Mouse (Mus musculus) liver, adult 2 months (tissue): ENCODE measurements around the gene Pyroxd1. TPM values are rescaled to one million over a fixed set of nuclear protein-coding genes. Genes with fewer than 3 reads are reported as not detected.

Experiments
- DNase-seq: peaks from one replicate; pipeline ENCODE4 v3.0.0-alpha.2; 2011; ENCODE audit warnings: low read depth, low spot score; ENCODE audit errors: extremely low read depth
- H3K27ac ChIP-seq: fragments of 200-500 bp; replicated peaks from 2 replicates; pipeline ENCODE4 v1.5.1; 2012; ENCODE audit warnings: low read depth, mild to moderate bottlenecking, control low read depth, inconsistent platforms, low read length; ENCODE audit not compliant: insufficient read depth
- H3K27me3 ChIP-seq: fragments of 200-500 bp; 2 replicates; pipeline ENCODE4 v1.6.1; 2012; ENCODE audit warnings: mild to moderate bottlenecking, moderate library complexity, low read length, inconsistent platforms; ENCODE audit not compliant: control insufficient read depth, insufficient read depth
- H3K36me3 ChIP-seq: fragments of 200-500 bp; 2 replicates; pipeline ENCODE4 v1.6.1; 2012; ENCODE audit warnings: low read length, inconsistent platforms; ENCODE audit not compliant: control insufficient read depth, insufficient read depth
- H3K4me1 ChIP-seq: fragments of 200-500 bp; 2 replicates; pipeline ENCODE4 v1.6.1; 2011; ENCODE audit warnings: low read length; ENCODE audit not compliant: control insufficient read depth, insufficient read depth
- H3K4me3 ChIP-seq: fragments of 200-500 bp; 2 replicates; pipeline ENCODE4 v1.5.1; 2011; ENCODE audit warnings: low read depth, mild to moderate bottlenecking, control low read depth, low read length, moderate library complexity; ENCODE audit not compliant: insufficient read depth
- H3K79me2 ChIP-seq: fragments of 200-500 bp; 2 replicates; pipeline ENCODE4 v1.6.1; 2012; ENCODE audit warnings: inconsistent platforms, mild to moderate bottlenecking, low read length, moderate library complexity; ENCODE audit not compliant: control insufficient read depth, insufficient read depth
- H3K9ac ChIP-seq: fragments of 200-500 bp; 2 replicates; pipeline ENCODE4 v1.6.1; 2012; ENCODE audit warnings: low read depth, mild to moderate bottlenecking, control low read depth, inconsistent platforms, low read length
- CTCF ChIP-seq: fragments of 200-500 bp; IDR thresholded peaks from 2 replicates; pipeline ENCODE4 v1.5.1; 2011; ENCODE audit warnings: low read depth, low read length, control low read depth
- POLR2A ChIP-seq: fragments of 200-500 bp; IDR thresholded peaks from 2 replicates; pipeline ENCODE4 v1.6.1; 2011; ENCODE audit warnings: low read length, control low read depth; ENCODE audit not compliant: insufficient read depth; ENCODE audit errors: extremely low read depth
- WGBS: fragments of 180-500 bp; shearing (Covaris S2); methylation state at CpG from one replicate; pipeline ENCODE4 v1.1.7; 2018; 5-methylcytosine and 5-hydroxymethylcytosine counted together
- polyA plus RNA-seq: library from polyadenylated mRNA; depleted of rRNA; stranded (reverse); fragments of >200 nt; gene quantifications from 2 replicates; pipeline ENCODE4 v1.2.3, GENCODE M21; 2012; rRNA removed
- total RNA-seq: library from RNA; depleted of rRNA; stranded (reverse); fragments of >200 nt; gene quantifications from 2 replicates; pipeline ENCODE4 v1.2.3, GENCODE M21; 2014; rRNA removed

Pyroxd1 gene
- total and polyA plus RNA-seq, 2 experiments: 4.1 to 12.8 TPM

DNA sequence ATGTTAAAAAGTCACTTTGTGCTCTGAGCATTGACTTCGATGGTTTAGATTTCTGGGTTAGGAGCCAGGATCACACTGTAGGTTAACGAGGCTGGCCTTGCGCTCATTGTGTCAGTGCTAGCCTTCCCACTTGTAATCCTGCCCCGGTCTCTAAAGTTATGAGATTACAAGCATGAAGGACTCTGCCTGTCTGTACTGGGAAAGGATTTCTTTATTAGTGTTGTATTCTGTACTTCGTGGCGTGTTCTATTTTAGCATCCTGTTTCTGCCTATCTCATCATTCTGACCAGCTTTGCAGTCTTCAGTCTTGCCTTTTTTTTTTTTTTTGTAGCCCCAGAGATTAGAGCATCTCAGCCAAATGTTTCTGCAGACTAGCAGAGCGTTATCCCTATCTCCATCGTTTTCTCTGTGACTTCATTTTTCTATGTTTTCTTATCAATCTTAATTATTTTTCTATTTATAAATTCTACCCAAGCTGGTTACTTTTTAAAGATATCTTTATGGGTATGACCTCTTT is 42.4 kb downstream of the Pyroxd1 start:
- H3K4me1 ChIP-seq: peaks cover 6% of the 10 kb centered on the region
- TF ChIP-seq CTCF (no peak), POLR2A (no peak)
- peak overlapping the region; percentile 73 for H3K4me3 ChIP-seq
- 17% methylated on average over 8 of the region's 8 CpGs for WGBS
- no peaks in the 10 kb centered on the region for H3K27me3 ChIP-seq
- H3K9ac ChIP-seq: peak overlapping the region; percentile 78
- H3K79me2 ChIP-seq: peaks cover 23% of the 10 kb centered on the region; the same call in 1 of the 2 replicates
- H3K36me3 ChIP-seq: no peaks in the 10 kb centered on the region
- DNase-seq: no peak
- H3K27ac ChIP-seq: no peak overlapping the region

DNA sequence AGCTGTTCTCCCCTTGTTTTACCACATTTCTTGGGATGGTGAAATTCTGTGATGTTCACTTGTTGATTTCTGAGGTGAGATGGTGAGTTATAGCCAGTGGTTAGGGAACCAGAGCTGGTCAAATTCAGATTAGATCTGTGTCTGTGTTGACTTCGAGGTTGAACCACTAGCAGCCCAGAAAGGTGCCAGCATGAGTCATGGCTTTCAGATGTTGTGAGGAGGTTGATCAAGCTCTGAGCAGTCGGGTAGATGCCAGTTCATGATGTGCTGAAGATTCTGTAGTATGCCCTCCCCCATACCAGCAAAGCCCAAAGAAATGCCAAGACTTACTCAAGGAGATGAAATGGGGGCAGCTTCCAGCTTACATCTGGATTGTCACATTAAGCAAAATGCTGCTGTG is 43.6 kb downstream of the Pyroxd1 start:
- peaks cover 23% of the 10 kb centered on the region; the same call in 1 of the 2 replicates for H3K79me2 ChIP-seq
- H3K4me1 ChIP-seq: peaks cover 6% of the 10 kb centered on the region
- no peak for DNase-seq
- no peak overlapping the region for H3K27ac ChIP-seq
- no peaks in the 10 kb centered on the region for H3K36me3 ChIP-seq
- 69% methylated on average over 2 of the region's 2 CpGs for WGBS
- no peaks in the 10 kb centered on the region for H3K27me3 ChIP-seq
- no peak for TF ChIP-seq CTCF
- TF ChIP-seq POLR2A: no peak
- no peak overlapping the region for H3K4me3 ChIP-seq
- no peak overlapping the region for H3K9ac ChIP-seq

DNA sequence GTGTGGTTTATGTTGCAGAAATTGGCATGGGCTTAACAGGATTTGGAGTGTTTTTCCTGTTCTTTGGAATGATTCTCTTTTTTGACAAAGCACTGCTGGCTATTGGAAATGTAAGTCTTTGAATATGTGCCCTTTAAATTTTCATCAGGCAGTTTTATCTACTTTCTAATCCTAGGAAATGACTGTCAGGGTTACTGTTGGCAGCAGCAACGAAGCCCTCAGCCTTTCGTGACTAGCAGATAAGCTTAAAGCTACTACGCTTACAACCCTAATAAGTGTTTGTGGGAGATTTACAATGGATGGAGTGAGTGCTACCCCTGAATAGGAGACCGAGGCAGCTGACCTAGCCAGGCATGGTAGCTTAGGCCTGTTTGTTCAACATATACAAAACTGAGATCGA is 46.9 kb downstream of the Pyroxd1 start:
- TF ChIP-seq CTCF (no peak), POLR2A (no peak)
- H3K4me3 ChIP-seq: no peak overlapping the region
- H3K79me2 ChIP-seq: peaks cover 19% of the 10 kb centered on the region; the same call in 1 of the 2 replicates
- peaks cover 3% of the 10 kb centered on the region; the same call in 1 of the 2 replicates for H3K4me1 ChIP-seq
- H3K36me3 ChIP-seq: peaks cover 9% of the 10 kb centered on the region; the same call in 1 of the 2 replicates
- WGBS: 83% methylated on average over 5 of the region's 5 CpGs
- H3K27me3 ChIP-seq: no peaks in the 10 kb centered on the region
- no peak overlapping the region for H3K27ac ChIP-seq
- no peak overlapping the region for H3K9ac ChIP-seq
- DNase-seq: no peak

DNA sequence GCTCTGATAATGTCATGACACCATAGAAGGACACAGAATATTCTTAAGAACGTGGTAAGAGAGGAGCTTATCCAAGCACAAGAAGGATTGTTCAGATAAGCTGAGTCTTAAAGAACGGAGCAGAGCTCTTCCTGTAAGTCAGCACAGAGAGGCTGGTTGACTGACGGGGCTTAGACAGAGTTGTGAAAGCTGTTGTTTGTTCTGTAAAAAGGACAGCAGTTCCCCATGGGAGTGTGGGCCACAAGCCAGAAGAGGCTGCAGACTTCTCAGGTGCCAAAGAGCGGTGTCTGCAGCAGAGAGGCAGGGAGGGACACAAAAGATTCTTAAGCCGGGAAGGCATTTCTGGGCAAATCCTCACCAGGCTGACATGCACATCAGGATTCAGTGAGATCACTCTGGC is 49.2 kb downstream of the Pyroxd1 start:
- Histone ChIP-seq H3K9ac (no peak overlapping the region), H3K27ac (no peak overlapping the region), H3K4me3 (no peak overlapping the region), H3K27me3 (no peaks in the 10 kb centered on the region), H3K79me2 (peaks cover 3% of the 10 kb centered on the region; the same call in 1 of the 2 replicates), H3K4me1 (no peaks in the 10 kb centered on the region), H3K36me3 (peaks cover 9% of the 10 kb centered on the region; the same call in 1 of the 2 replicates)
- TF ChIP-seq CTCF: no peak
- TF ChIP-seq POLR2A: no peak
- DNase-seq: no peak
- 65% methylated on average over 5 of the region's 5 CpGs for WGBS

DNA sequence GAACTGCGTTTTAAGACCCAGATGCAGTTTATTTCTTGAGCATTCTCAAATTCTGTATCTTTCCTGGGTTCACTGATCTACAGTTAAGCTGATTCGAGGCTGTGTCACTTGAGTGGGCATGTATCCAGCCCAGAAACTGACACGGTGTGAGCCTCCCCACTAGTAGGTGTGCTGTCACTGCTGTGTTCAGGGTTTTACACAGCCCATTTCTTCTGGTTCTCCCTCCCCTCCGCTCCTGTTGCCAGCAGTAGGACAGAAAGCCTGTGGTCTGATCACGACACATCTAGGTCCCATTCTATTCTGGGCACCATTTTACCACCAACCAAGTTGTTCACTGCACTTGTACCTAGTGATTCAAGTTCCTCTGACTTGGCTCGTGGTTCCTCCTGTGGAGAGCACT is 50.3 kb downstream of the Pyroxd1 start:
- no peak for DNase-seq
- Histone ChIP-seq H3K4me3 (no peak overlapping the region), H3K4me1 (no peaks in the 10 kb centered on the region), H3K36me3 (peaks cover 13% of the 10 kb centered on the region; the same call in 1 of the 2 replicates), H3K27me3 (no peaks in the 10 kb centered on the region), H3K79me2 (no peaks in the 10 kb centered on the region; the same call in 1 of the 2 replicates), H3K27ac (no peak overlapping the region), H3K9ac (no peak overlapping the region)
- TF ChIP-seq CTCF (no peak), POLR2A (no peak)
- 88% methylated on average over 6 of the region's 6 CpGs for WGBS

DNA sequence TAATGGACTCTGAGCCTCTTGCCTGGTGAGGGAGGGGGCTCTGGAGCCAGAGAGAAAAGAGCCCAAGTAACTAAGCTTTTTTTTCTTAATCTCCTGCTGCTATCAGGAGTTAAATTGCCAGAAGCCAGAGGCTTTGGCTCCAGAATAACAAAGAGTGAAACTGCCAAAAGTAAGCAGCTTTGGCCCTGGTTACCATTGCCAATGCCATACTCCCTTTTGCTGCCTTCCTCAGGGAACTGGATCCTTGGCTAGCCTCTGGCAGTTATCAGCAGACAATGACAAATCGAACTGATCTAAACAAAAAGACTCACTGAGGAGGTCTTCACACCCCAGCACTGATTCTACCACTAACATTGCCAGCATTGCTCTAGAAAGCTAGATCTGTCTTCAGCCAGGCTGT is 65.7 kb downstream of the Pyroxd1 start:
- Histone ChIP-seq H3K4me3 (no peak overlapping the region), H3K27ac (no peak overlapping the region), H3K79me2 (no peaks in the 10 kb centered on the region), H3K27me3 (peaks cover 5% of the 10 kb centered on the region; the same call in 1 of the 2 replicates), H3K9ac (no peak overlapping the region), H3K36me3 (no peaks in the 10 kb centered on the region), H3K4me1 (no peaks in the 10 kb centered on the region)
- no peak for DNase-seq
- TF ChIP-seq CTCF (no peak), POLR2A (no peak)
- WGBS: 48% methylated on average over 1 of the region's 1 CpGs

Other genes starting within 250 kb of the Pyroxd1 start
- not detected in 2 replicates for gene Slco1a6, start 137.1 kb upstream of the Pyroxd1 start, total RNA-seq
- gene Slco1a6, start 137.1 kb upstream of the Pyroxd1 start, polyA plus RNA-seq: not detected in 2 replicates
- not detected in 2 replicates for gene Iapp, start 47.2 kb upstream of the Pyroxd1 start, total RNA-seq
- not detected in 2 replicates for gene Iapp, start 47.2 kb upstream of the Pyroxd1 start, polyA plus RNA-seq
- gene Slco1a5, start 22.7 kb upstream of the Pyroxd1 start, total RNA-seq: not detected in 2 replicates
- not detected in 2 replicates for gene Slco1a5, start 22.7 kb upstream of the Pyroxd1 start, polyA plus RNA-seq
- gene Recql, start 41.4 kb downstream of the Pyroxd1 start, total RNA-seq: 5.7 and 6.6 TPM in 2 replicates
- gene Recql, start 41.4 kb downstream of the Pyroxd1 start, polyA plus RNA-seq: 1.2 and 1.6 TPM in 2 replicates
- 2.5 and 3.3 TPM in 2 replicates for gene Golt1b, start 41.6 kb downstream of the Pyroxd1 start, total RNA-seq
- gene Golt1b, start 41.6 kb downstream of the Pyroxd1 start, polyA plus RNA-seq: 1.2 and 1.7 TPM in 2 replicates
- gene Spx, start 67.8 kb downstream of the Pyroxd1 start, total RNA-seq: not detected in 2 replicates
- gene Spx, start 67.8 kb downstream of the Pyroxd1 start, polyA plus RNA-seq: not detected in 2 replicates
- gene Gys2, start 127.5 kb downstream of the Pyroxd1 start, total RNA-seq: 171 and 184 TPM in 2 replicates
- 43.1 and 51.7 TPM in 2 replicates for gene Gys2, start 127.5 kb downstream of the Pyroxd1 start, polyA plus RNA-seq
- 3.9 and 4.2 TPM in 2 replicates for gene Ldhb, start 162.3 kb downstream of the Pyroxd1 start, total RNA-seq
- 2.6 and 2.8 TPM in 2 replicates for gene Ldhb, start 162.3 kb downstream of the Pyroxd1 start, polyA plus RNA-seq
- gene Kcnj8, start 226.0 kb downstream of the Pyroxd1 start, total RNA-seq: 4.2 and 6.9 TPM in 2 replicates
- 1.8 and 3.0 TPM in 2 replicates for gene Kcnj8, start 226.0 kb downstream of the Pyroxd1 start, polyA plus RNA-seq